Mouse (Mus musculus) urinary bladder, postnatal 10 days (tissue): Measurements from ENCODE around the gene Tspan32.

ENCODE experiments used
- DNase-seq: peaks from one replicate; pipeline ENCODE4 v3.0.0; 2022; ENCODE audit warnings: low spot score

Gene Tspan32

GRCm38 (mm10) chr7:143054612-143054965 is 49.7 kb downstream of the Tspan32 start:
- no peak for DNase-seq

GRCm38 (mm10) chr7:143055001-143055400 is 50.2 kb downstream of the Tspan32 start:
- no peak for DNase-seq

- DNase-seq, result no peak
These were observed 50.8 kb downstream of the Tspan32 start for GRCm38 (mm10) chr7:143055499-143056186.

- no peak for DNase-seq
These were observed 52.2 kb downstream of the Tspan32 start for GRCm38 (mm10) chr7:143057023-143057422.

GRCm38 (mm10) chr7:143057667-143058220 is 52.9 kb downstream of the Tspan32 start:
- no peak for DNase-seq

- no peak for DNase-seq
These were observed 53.4 kb downstream of the Tspan32 start for GRCm38 (mm10) chr7:143058221-143058697.

GRCm38 (mm10) chr7:143059202-143059870 is 54.5 kb downstream of the Tspan32 start:
- no peak for DNase-seq

- DNase-seq, result no peak
These were observed 57.9 kb downstream of the Tspan32 start for GRCm38 (mm10) chr7:143062704-143063103.

- no peak for DNase-seq
These were observed 59.4 kb downstream of the Tspan32 start for GRCm38 (mm10) chr7:143064226-143064625.

GRCm38 (mm10) chr7:143065692-143066091 is 60.8 kb downstream of the Tspan32 start:
- DNase-seq, result no peak

GRCm38 (mm10) chr7:143067469-143067868 is 62.6 kb downstream of the Tspan32 start:
- no peak for DNase-seq

- DNase-seq, result no peak
These were observed 63.1 kb downstream of the Tspan32 start for GRCm38 (mm10) chr7:143067897-143068296.

- no peak for DNase-seq
These were observed 63.6 kb downstream of the Tspan32 start for GRCm38 (mm10) chr7:143068316-143068881.

GRCm38 (mm10) chr7:143068882-143069591 is 64.2 kb downstream of the Tspan32 start, which contains the start of gene Tssc4:
TSS of gene Tssc4 (plus strand) at chr7:143069249.
- DNase-seq, result peak; percentile 84
